Mouse (Mus musculus) liver (tissue): ENCODE measurements around the gene Tmem242.

Experiments used
- DNase-seq: peaks from one replicate; pipeline ENCODE4 v3.0.0-alpha.2; 2020; ENCODE audit warnings: mixed read lengths

Tmem242 gene

GRCm38 (mm10) chr17:5414041-5414440 lies 26.0 kb downstream of the Tmem242 start:
- DNase-seq, result no peak

DNA sequence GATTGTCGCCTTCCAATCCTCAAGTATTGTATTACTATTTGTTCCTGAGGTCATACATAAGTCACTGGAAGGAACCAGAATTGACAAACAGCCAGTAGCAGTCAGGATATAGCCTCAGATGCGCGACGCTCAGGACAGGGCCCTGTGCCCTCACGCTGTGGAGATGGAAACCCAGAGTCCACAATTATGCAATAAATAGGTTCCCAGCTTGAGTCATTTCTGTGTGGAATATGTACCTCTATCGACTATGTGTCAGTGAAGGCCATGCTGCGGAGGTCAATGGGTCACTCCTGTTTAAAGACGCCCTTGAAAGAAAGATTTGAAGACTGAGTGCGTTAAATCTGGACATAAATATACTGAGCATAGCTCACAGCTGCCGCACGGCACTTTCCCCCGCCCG lies 26.7 kb downstream of the Tmem242 start:
- no peak for DNase-seq

DNA sequence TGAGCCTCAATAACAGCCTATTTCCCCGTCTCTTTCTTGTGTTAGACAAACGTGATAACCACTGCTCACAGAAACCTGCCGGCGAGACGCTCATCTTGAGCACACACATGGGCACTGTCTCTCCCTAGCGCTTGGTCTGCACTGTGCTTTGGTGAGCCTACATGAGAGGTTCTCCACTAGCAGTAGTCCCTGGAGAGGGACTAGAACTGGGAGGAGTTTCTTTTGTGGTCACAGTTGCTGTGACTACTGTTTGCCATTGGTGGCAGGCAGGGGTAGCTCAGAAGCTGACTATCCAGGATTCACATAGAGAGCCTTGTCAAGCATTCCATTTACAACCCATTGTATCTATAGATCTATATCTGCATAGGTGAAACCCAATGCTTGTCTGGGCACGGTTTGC lies 27.3 kb downstream of the Tmem242 start:
- no peak for DNase-seq

DNA sequence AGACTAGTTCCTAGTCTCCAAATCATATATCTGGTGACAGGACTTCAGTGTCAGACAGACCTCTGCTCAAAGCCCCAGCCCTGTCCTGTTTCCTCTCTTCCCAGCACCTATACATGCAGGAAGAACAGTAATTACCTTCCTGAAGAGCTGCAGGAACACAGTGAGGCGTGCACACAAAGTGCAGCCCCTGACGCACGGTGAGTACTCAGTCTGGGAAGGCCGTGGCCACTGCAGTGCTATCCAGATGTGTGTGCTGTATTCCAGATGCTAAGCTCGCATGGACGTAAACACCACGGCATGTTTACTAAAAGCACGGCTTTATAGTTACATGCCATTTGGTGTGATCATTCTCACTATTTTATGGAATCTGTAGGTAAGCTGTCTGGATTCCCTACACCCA lies 27.8 kb downstream of the Tmem242 start:
- no peak for DNase-seq

DNA sequence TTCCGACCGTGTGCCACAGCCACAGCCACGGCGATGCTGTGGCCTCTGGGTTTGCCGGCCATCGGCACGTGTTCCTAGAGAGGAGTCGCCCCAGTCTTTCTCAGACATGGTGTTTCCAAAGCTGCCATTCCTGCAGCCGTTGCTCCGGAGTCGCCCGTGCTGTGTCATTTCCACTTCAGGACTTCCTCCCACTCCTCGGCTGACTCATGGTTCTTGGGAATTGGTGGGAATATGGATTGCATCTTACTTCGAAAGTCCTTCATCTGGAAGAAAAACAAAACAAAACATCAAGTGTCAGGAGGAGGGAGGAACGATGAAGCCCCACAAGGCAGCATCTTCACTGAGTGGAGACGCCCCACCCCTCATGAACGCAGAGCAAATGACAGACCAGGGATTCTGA lies 28.9 kb downstream of the Tmem242 start:
- no peak for DNase-seq

- DNase-seq, result no peak
Observed at GRCm38 (mm10) chr17:5410336-5410735, 29.7 kb downstream of the Tmem242 start.

DNA sequence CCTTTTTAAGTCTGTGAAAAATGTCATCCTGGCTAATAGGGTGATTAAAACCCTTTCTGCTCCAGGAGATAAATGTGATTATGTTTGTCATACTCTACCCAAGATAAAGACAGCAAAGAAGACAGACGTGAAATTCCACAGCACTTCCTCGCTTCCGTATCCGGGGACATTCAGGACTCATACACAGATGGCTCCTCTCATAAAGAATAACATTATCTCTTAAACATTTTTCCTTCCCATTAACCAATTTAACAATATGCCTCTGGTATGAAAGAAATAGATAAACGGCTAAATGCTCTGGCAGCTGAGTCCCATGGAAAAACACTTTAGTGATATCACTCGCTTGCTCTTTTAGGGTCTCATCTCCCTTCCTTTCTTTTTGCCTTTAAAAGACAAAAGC lies 33.0 kb downstream of the Tmem242 start:
- no peak for DNase-seq

GRCm38 (mm10) chr17:5406566-5406965 lies 33.5 kb downstream of the Tmem242 start:
- peak; percentile 59 for DNase-seq

- DNase-seq, result no peak
Observed at GRCm38 (mm10) chr17:5403885-5404284, 36.2 kb downstream of the Tmem242 start.

DNA sequence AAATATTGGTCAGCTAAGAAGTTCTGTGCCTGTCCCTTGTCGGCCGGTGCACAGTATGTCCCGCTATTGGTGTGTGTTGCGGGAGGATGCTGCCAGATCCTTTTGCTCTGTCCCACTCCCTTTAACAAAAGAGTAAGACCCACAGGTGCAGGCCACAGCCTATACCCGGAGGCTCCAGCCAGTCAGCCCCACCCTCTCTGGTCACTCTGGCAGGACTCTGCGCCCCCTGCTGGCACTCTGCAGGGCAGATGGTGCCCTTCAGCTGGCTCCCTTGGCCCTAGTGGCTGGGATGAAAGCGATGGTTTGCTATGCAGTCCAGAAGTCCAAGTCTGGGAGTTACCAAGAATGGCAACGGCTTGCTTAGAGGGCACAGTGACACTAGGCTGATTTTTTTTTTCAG lies 37.4 kb downstream of the Tmem242 start:
- DNase-seq, result peak; percentile 85

- DNase-seq, result peak; percentile 75
Observed at GRCm38 (mm10) chr17:5402069-5402468, 38.0 kb downstream of the Tmem242 start.

- DNase-seq, result no peak
Observed at GRCm38 (mm10) chr17:5401288-5401687, 38.8 kb downstream of the Tmem242 start.

DNA sequence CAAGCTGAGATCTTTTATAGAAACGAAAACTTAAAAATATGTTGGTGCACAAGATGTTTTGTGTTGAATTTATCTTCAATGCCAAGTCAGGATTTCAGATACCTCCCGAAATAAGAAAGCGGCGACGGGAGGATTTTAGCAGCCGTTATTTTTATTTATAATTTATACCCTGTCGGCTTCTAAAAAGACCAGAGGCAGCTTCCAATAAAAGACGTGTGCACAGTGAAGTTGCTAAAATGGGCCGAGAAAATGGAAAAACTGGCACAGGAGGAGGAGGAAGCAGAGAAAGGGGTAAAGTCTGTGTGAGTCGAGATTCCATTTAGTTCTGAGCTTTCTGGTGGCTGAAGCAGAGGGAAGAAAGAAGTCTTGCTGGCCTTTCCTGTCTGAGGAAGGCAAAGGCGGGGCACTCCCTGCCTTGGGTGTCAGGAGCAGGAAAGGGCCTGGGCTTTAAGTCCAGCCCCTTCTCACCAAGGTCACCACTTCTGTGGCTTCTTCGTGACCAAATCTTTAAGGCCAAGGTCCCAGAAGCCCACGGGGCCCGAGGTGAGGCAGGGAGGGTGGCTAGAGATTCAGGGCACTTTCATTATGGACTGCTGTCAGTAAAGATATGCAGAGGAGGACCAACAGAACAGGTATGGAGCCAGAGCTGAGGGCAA lies 39.5 kb downstream of the Tmem242 start:
- no peak for DNase-seq

DNA sequence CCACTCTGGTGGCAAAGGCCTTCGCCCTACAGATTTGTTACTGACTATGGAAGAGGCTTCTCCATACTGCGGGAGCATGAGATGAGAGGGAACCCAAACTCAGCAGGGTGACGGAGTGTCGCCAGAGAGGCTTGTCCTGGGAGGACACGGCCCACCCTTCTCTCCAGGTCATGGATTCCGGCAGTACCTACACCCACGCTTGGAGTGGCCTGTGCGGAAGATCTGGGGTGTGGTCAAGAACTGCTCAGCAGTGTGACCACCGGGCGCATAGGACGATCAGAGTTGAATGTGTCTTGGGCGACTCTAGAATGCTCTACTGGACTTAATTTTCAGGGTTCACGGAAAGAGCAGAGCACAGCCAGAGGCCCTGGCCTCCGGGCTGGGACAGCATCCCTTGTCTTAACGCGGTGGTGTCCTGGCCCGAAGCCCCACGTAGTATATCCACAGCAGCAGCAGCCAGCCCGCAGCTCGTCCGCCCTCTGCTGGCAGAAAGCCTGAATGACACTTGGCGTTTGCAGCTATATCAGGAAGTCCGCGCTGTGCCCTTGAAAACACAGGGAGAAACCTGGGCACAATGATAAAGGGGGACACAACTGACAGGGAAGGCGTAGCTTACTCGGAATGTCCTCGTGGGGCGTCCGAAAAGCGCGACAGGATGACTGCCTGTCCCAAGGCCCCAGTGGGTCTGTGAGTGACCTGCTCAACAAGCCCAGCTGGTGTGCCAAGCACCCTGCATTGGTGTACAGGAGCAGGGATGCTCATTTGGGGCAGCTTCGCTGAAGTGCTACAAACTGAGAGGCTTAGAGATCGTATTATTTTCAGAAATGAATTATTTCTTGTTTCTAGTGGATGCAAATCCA lies 42.7 kb downstream of the Tmem242 start:
- peak; percentile 81 for DNase-seq

- DNase-seq, result no peak
Observed at GRCm38 (mm10) chr17:5396213-5396612, 43.8 kb downstream of the Tmem242 start.

DNA sequence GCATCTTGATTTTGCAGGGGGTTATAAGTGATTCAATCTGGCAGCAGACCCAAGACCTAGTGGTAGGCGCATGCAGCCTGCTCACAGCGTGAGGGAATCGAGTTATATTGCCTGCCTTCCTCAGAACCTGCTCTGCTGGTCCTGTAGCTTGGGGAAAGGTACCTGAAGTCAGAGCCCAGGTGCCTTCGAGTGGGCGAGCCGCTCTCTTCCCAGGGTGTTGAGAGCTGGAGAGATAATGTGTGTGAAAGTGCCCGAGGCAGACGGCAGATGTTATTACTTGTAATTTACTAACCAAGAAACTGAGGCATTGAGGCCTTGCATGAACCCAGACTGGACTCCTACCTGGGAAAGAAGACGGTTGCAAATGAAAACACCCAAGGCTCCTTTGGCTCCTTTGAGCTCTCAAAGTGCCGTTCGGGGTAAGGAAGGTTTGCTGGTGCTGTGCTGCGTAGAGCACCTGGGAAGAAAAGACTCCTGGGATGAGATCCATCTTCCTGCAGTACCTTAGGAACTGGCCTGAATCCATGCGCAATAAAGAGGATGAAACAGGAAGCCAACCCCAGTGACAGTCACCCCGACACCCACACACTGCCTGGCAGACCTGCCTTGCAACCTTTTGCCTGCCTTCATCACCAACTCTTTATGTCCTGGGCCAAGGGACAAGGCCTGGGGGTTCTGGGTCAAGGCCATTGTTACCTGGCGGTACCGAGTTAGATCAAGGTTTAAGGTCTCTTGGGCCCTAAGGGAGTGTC lies 44.4 kb downstream of the Tmem242 start:
- no peak for DNase-seq

GRCm38 (mm10) chr17:5390682-5391081 lies 49.4 kb downstream of the Tmem242 start:
- no peak for DNase-seq

GRCm38 (mm10) chr17:5388351-5388750 lies 51.7 kb downstream of the Tmem242 start:
- DNase-seq, result no peak

DNA sequence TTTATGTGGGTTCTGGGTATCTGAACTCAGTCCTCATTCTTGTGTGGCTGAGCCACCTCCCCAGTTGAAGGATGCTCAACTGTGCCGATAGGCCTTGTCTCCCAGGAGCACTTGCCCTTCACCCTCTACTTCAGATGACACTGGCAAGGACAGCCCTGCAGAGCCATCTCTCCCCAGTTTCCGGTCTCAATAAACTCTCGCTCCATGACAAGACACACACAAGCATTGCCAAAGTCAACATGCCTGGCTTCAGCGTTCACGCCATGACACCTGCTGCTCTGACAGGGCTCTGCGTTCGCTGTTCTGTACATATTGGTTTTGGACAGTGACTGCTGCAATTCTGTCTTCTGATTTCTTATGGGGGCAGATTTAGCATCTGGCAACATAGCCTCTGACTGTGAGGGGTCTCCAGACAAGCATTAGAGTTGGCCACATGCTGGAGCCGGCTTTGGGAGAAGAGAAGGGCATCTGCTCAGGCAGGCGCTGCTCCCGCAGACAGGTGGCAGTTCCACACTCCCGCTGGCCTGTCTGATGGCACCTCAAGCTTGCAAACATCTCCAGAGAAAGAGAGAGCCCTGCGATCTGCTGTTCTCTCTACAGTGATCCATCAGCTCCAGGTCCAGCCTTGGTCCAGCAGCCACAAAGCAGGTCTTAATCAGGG lies 53.0 kb downstream of the Tmem242 start:
- DNase-seq, result no peak

DNA sequence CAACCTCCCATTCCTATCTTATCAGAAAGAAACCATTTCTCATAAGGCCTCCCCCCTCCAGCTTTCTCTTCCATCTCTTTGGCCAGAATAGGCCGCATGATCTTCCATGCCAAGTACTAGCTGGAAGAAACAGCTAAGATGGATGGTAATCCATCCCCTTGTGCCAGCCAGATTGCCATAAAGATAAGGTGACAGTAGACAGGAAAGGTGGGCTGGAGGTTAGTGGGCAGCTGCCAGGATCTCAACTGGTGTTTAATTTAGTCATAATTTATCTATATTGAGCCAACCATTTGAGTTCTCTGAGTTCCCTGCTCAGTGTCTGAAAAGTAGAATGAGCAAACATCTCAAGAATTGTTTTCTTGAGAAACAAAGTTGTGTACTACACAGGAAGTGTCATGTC lies 54.4 kb downstream of the Tmem242 start:
- no peak for DNase-seq

DNA sequence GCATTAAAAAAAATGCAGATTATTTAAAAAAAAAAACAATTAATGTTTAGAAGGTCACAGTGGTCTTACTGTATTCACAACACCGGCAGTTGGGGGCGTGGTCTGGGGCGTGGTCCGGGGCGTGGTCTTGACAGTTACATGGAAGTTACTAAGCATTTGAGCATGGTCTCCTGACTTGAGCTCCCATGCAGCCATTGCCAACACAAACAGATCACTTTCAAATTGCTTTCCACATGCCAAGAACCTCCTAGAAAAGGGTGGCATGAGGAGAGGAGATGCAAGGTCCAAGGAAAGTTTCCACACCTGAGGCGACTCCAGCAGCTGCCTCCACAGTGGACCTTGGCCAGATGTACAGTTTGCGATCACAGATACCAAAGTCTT lies 62.1 kb downstream of the Tmem242 start:
- peak; percentile 85 for DNase-seq

- DNase-seq, result no peak
Observed at GRCm38 (mm10) chr17:5377151-5377929, 62.7 kb downstream of the Tmem242 start.
